ENCODE assay signal across 8 mouse cellular contexts in genomic region chr7:16874190-16874589, GRCm38 (mm10). TPM values are rescaled to one million over a fixed set of nuclear protein-coding genes. Genes with fewer than 3 reads are reported as not detected.
DNase-seq lines count a peak whose midpoint lies in the region; ATAC-seq and TF ChIP-seq lines count a peak whose summit lies in the region.

No protein-coding gene starts in this region.

- peak overlapping the region; percentile 89 for H3K27ac ChIP-seq in hindbrain, embryonic 14.5 days

- peaks cover 17% of the 10 kb centered on the region for H3K4me1 ChIP-seq in hindbrain, embryonic 14.5 days (replicated peaks; ENCODE audit: control insufficient read depth, insufficient read depth, low read length)

- peak overlapping the region; percentile 33 for H3K4me3 ChIP-seq in hindbrain, embryonic 14.5 days (replicated peaks; ENCODE audit: low read length)

- no peaks in the 10 kb centered on the region for H3K27me3 ChIP-seq in Patski
- no peaks in the 10 kb centered on the region for H3K27me3 ChIP-seq in hindbrain, embryonic 14.5 days (ENCODE audit: control insufficient read depth, insufficient read depth, low read length)

- no peaks in the 10 kb centered on the region for H3K9me3 ChIP-seq in hindbrain, embryonic 14.5 days (ENCODE audit: control insufficient read depth, low read length)

- POLR2A ChIA-PET in Patski (lab: Charles Lee), result no interaction called here

- CTCF ChIA-PET in Patski (lab: Charles Lee), result interaction anchor here (0.6 to 2.2 kb wide), 15 partner anchors 10 to 142 kb away, joined by 3 to 17 read pairs (median 5); partner anchors contain the start of genes Calm3 and Gng8

- H3K4me2 ChIP-seq in hindbrain, embryonic 14.5 days (replicated peaks), result peak overlapping the region; percentile 52

- TF ChIP-seq CTCF in Patski (IDR thresholded peaks at IDR 0.05), result peak; percentile 97

- ATAC-seq in Patski, result peak; percentile 32
- no peak for ATAC-seq in hindbrain, embryonic 14.5 days (ENCODE audit: low FRiP score)

- peak; percentile 37 for DNase-seq in Patski (ENCODE audit: low read depth, low spot score)
- DNase-seq in cerebellum, postnatal 25 days, result peak; percentile 83 to 88
- peak; percentile 46 to 60 for DNase-seq in frontal cortex, postnatal 25 days (ENCODE audit: low spot score in 2 of 2)
- peak; percentile 75 for DNase-seq in hindbrain, embryonic 14.5 days (ENCODE audit: low spot score)
- peak; percentile 72 for DNase-seq in left cerebral cortex, adult 11 months (ENCODE audit: low spot score)
- DNase-seq in lung, postnatal 4 days, result peak; percentile 86 to 89
- DNase-seq in right cerebral cortex, adult 18-20 months, result peak; percentile 83
- peak; percentile 75 for DNase-seq in urinary bladder, postnatal 25 days (ENCODE audit: low spot score)

- peak overlapping the region; percentile 14; the same call in 1 of the 2 replicates for H3K9ac ChIP-seq in hindbrain, embryonic 14.5 days

- H3K36me3 ChIP-seq in hindbrain, embryonic 14.5 days (replicated peaks; ENCODE audit: control insufficient read depth, insufficient read depth), result peaks cover 10% of the 10 kb centered on the region

- in situ Hi-C loops in Patski (cut with MboI; ENCODE audit: low pct_unique_long_range_greater_than_20kb), result no loop called here

- WGBS in hindbrain, embryonic 14.5 days, result 6% methylated on average over 17 of the region's 17 CpGs

RNA-seq across cellular contexts. Expression of gene Dact3, which starts 0.9 kb away (rescaled TPM):
- polyA plus RNA-seq in Patski (2021), result 2.2 TPM
- polyA plus RNA-seq in hindbrain, embryonic 14.5 days (2014; fragmentation: Nextera tagmentation; extraction: Ambion mirVana), result 5.8 and 6.6 TPM in 2 replicates

RNA-seq across cellular contexts. Expression of gene Gng8, which starts 17.4 kb away (rescaled TPM):
- polyA plus RNA-seq in Patski (2021), result 0.09 TPM
- 0.78 and 2.5 TPM in 2 replicates for polyA plus RNA-seq in hindbrain, embryonic 14.5 days (2014; fragmentation: Nextera tagmentation; extraction: Ambion mirVana)

RNA-seq across cellular contexts. Expression of gene Prkd2, which starts 31.5 kb away (rescaled TPM):
- 15.3 TPM for polyA plus RNA-seq in Patski (2021)
- 5.6 and 5.8 TPM in 2 replicates for polyA plus RNA-seq in hindbrain, embryonic 14.5 days (2014; fragmentation: Nextera tagmentation; extraction: Ambion mirVana)

RNA-seq across cellular contexts. Expression of gene Ptgir, which starts 32.1 kb away (rescaled TPM):
- not detected for polyA plus RNA-seq in Patski (2021)
- polyA plus RNA-seq in hindbrain, embryonic 14.5 days (2014; fragmentation: Nextera tagmentation; extraction: Ambion mirVana), result 0.26 TPM in 1 of 2 replicates, not detected in the other

RNA-seq across cellular contexts. Expression of gene Calm3, which starts 49.7 kb away (rescaled TPM):
- polyA plus RNA-seq in Patski (2021), result 237 TPM
- polyA plus RNA-seq in hindbrain, embryonic 14.5 days (2014; fragmentation: Nextera tagmentation; extraction: Ambion mirVana), result 510 and 527 TPM in 2 replicates

Comparison
In these comparisons a context has a peak if more than half of its experiments do, and no peak if none do; other contexts are left out.
1. DNase-seq: peak in every context shown above with its lines; median percentile 88 in lung, postnatal 4 days; 86 in cerebellum, postnatal 25 days; 83 in right cerebral cortex, adult 18-20 months; 75 in hindbrain, embryonic 14.5 days; 75 in urinary bladder, postnatal 25 days; 72 in left cerebral cortex, adult 11 months; 53 in frontal cortex, postnatal 25 days; 37 in Patski.